Comparison of ENCODE assay signal across 13 mouse cellular contexts in the genomic region with DNA sequence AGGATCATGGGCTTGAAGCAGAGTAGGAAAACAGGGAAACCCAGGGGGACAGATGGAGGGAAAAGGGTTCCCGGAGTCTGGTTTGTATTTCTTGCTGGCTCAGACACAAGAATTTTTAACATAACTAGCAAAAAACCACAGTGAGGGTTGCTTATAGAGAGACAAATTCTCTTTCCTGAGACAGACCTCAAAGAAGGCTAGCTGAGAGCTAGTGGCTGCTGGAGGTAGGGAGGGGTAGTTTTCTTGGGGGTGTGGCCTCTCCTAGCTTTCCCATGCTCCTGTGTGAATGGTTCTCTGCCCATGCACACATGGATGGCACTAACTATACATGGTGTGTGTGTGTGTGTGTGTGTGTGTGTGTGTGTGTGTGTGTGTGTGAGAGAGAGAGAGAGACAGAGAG.
DNase-seq lines count a peak whose midpoint lies in the region; ATAC-seq lines count a peak whose summit lies in the region.
"Had no signal": no experiment of that assay in that cellular context is flagged by ENCODE, and none has a peak within 500 bp of the region (broad histone marks: within the 10 kb centered on the region; RNA-seq: fewer than 3 reads in every experiment).

No protein-coding gene starts in this region.

- H3K36me3 ChIP-seq in forebrain, embryonic 13.5 days (ENCODE audit: poor library complexity, severe bottlenecking) = peaks cover 82% of the 10 kb centered on the region
- peaks cover 95% of the 10 kb centered on the region for H3K36me3 ChIP-seq in forebrain, embryonic 10.5 days (replicated peaks)
- H3K36me3 ChIP-seq in midbrain, embryonic 14.5 days (ENCODE audit: control insufficient read depth, insufficient read depth, low read length) = peaks cover 85% of the 10 kb centered on the region
- peaks cover 44% of the 10 kb centered on the region for H3K36me3 ChIP-seq in midbrain, embryonic 15.5 days (replicated peaks)
- H3K36me3 ChIP-seq in limb, embryonic 10.5 days = peaks cover 99% of the 10 kb centered on the region
- H3K36me3 ChIP-seq in stomach, embryonic 16.5 days (ENCODE audit: control insufficient read depth, insufficient read depth, low read length) = peaks cover 4% of the 10 kb centered on the region; the same call in 1 of the 2 replicates

- H3K9me3 ChIP-seq in forebrain, embryonic 13.5 days (replicated peaks) = no peaks in the 10 kb centered on the region
- no peaks in the 10 kb centered on the region for H3K9me3 ChIP-seq in forebrain, embryonic 10.5 days
- H3K9me3 ChIP-seq in midbrain, embryonic 14.5 days (ENCODE audit: control insufficient read depth, low read length) = no peaks in the 10 kb centered on the region
- H3K9me3 ChIP-seq in midbrain, embryonic 15.5 days = no peaks in the 10 kb centered on the region
- H3K9me3 ChIP-seq in limb, embryonic 10.5 days (replicated peaks) = no peaks in the 10 kb centered on the region
- no peaks in the 10 kb centered on the region for H3K9me3 ChIP-seq in stomach, embryonic 16.5 days (replicated peaks; ENCODE audit: control insufficient read depth, low read length)

- H3K4me3 ChIP-seq in forebrain, embryonic 13.5 days = no peak overlapping the region
- H3K4me3 ChIP-seq in forebrain, embryonic 10.5 days = no peak overlapping the region
- H3K4me3 ChIP-seq in midbrain, embryonic 14.5 days (replicated peaks; ENCODE audit: low read depth, low read length) = no peak overlapping the region
- no peak overlapping the region for H3K4me3 ChIP-seq in midbrain, embryonic 15.5 days
- no peak overlapping the region for H3K4me3 ChIP-seq in limb, embryonic 10.5 days
- H3K4me3 ChIP-seq in stomach, embryonic 16.5 days (replicated peaks; ENCODE audit: low read length) = no peak overlapping the region

- H3K27ac ChIP-seq in forebrain, embryonic 13.5 days = peak overlapping the region; percentile 53; the same call in 1 of the 2 replicates
- H3K27ac ChIP-seq in forebrain, embryonic 10.5 days = no peak overlapping the region
- H3K27ac ChIP-seq in midbrain, embryonic 14.5 days (replicated peaks; ENCODE audit: low read depth, low read length) = 0 out of 2 replicates have a peak overlapping the region, but pooled peaks have one; percentile 26
- H3K27ac ChIP-seq in midbrain, embryonic 15.5 days = no peak overlapping the region
- peak overlapping the region; percentile 70; the same call in 1 of the 2 replicates for H3K27ac ChIP-seq in limb, embryonic 10.5 days
- H3K27ac ChIP-seq in stomach, embryonic 16.5 days (ENCODE audit: low read length) = peak overlapping the region; percentile 2; the same call in 1 of the 2 replicates

- no peak overlapping the region for H3K4me2 ChIP-seq in forebrain, embryonic 13.5 days
- no peak overlapping the region for H3K4me2 ChIP-seq in midbrain, embryonic 14.5 days (ENCODE audit: low read length)
- H3K4me2 ChIP-seq in midbrain, embryonic 15.5 days = no peak overlapping the region
- H3K4me2 ChIP-seq in stomach, embryonic 16.5 days (ENCODE audit: low read depth, low read length) = no peak overlapping the region

- no peak overlapping the region for H3K9ac ChIP-seq in forebrain, embryonic 13.5 days
- no peak overlapping the region for H3K9ac ChIP-seq in midbrain, embryonic 14.5 days (replicated peaks; ENCODE audit: low read length)
- H3K9ac ChIP-seq in midbrain, embryonic 15.5 days = no peak overlapping the region
- no peak overlapping the region for H3K9ac ChIP-seq in stomach, embryonic 16.5 days (ENCODE audit: low read length)

- no peak for DNase-seq in forebrain, embryonic 10.5 days (ENCODE audit: extremely low spot score, low spot score)
- no peak for DNase-seq in midbrain, embryonic 14.5 days
- no peak for DNase-seq in limb, embryonic 10.5 days (ENCODE audit: low spot score)
- DNase-seq in right cerebral cortex, postnatal 14 days = no peak
- no peak for DNase-seq in left cerebral cortex, postnatal 14 days (ENCODE audit: low spot score in 2 of 2)
- DNase-seq: cerebellum, adult 11-12 months; heart, adult 11 months; heart, postnatal 4 days; kidney, postnatal 14 days; lung, adult 18-20 months had no signal

- 97% methylated on average over 1 of the region's 1 CpGs for WGBS in forebrain, embryonic 13.5 days
- WGBS in forebrain, embryonic 10.5 days = 94% methylated on average over 1 of the region's 1 CpGs
- WGBS in midbrain, embryonic 14.5 days = 88% methylated on average over 1 of the region's 1 CpGs
- 83% methylated on average over 1 of the region's 1 CpGs for WGBS in midbrain, embryonic 15.5 days
- WGBS in limb, embryonic 10.5 days = 95% methylated on average over 1 of the region's 1 CpGs
- 52% methylated on average over 1 of the region's 1 CpGs for WGBS in stomach, embryonic 16.5 days

- H3K27me3 ChIP-seq in forebrain, embryonic 13.5 days = no peaks in the 10 kb centered on the region
- no peaks in the 10 kb centered on the region for H3K27me3 ChIP-seq in forebrain, embryonic 10.5 days (ENCODE audit: poor library complexity, severe bottlenecking)
- no peaks in the 10 kb centered on the region for H3K27me3 ChIP-seq in midbrain, embryonic 14.5 days (ENCODE audit: control insufficient read depth, insufficient read depth, low read length)
- H3K27me3 ChIP-seq in midbrain, embryonic 15.5 days (replicated peaks) = no peaks in the 10 kb centered on the region
- no peaks in the 10 kb centered on the region for H3K27me3 ChIP-seq in limb, embryonic 10.5 days (ENCODE audit: low read depth, poor library complexity, severe bottlenecking)
- no peaks in the 10 kb centered on the region for H3K27me3 ChIP-seq in stomach, embryonic 16.5 days (ENCODE audit: control insufficient read depth, insufficient read depth, low read length)

- intact Hi-C loops in left cerebral cortex, postnatal 14 days (cut with DNase I) = no loop called here

- H3K4me1 ChIP-seq in forebrain, embryonic 13.5 days = peaks cover 21% of the 10 kb centered on the region; the same call in 1 of the 2 replicates
- H3K4me1 ChIP-seq in forebrain, embryonic 10.5 days = no peaks in the 10 kb centered on the region; the same call in 1 of the 2 replicates
- H3K4me1 ChIP-seq in midbrain, embryonic 14.5 days (ENCODE audit: control insufficient read depth, insufficient read depth, low read length) = no peaks in the 10 kb centered on the region
- H3K4me1 ChIP-seq in midbrain, embryonic 15.5 days = no peaks in the 10 kb centered on the region
- peaks cover 38% of the 10 kb centered on the region for H3K4me1 ChIP-seq in limb, embryonic 10.5 days
- H3K4me1 ChIP-seq in stomach, embryonic 16.5 days (ENCODE audit: control insufficient read depth, insufficient read depth, low read length) = peaks cover 11% of the 10 kb centered on the region; the same call in 1 of the 2 replicates

- ATAC-seq in forebrain, embryonic 13.5 days = no peak
- no peak for ATAC-seq in midbrain, embryonic 14.5 days (ENCODE audit: low FRiP score, low TSS enrichment)
- ATAC-seq in midbrain, embryonic 15.5 days (replicated peaks) = no peak
- ATAC-seq in stomach, embryonic 16.5 days (ENCODE audit: insufficient read depth, low FRiP score) = 0 out of 2 replicates have a peak, but pooled peaks have one; percentile 44

Comparison
In these comparisons a context has a peak if more than half of its experiments do, and no peak if none do; other contexts are left out.
1. H3K27ac ChIP-seq: peak in forebrain, embryonic 13.5 days (single experiment), midbrain, embryonic 14.5 days (single experiment), limb, embryonic 10.5 days (single experiment) and stomach, embryonic 16.5 days (single experiment); none in forebrain, embryonic 10.5 days (single experiment) and midbrain, embryonic 15.5 days (single experiment).